Mouse (Mus musculus): ENCODE results near the gene Cfl1. TPM values are rescaled to one million over a fixed set of nuclear protein-coding genes. Genes with fewer than 3 reads are reported as not detected.
"Not testable (repeated sequence)": the region's sequence is repeated elsewhere in the genome, so short reads cannot be mapped to it uniquely, and the experiment has no call there.

Cfl1 gene
- polyA plus RNA-seq, 1 experiment from 2014 or later: 3,233 TPM

GRCm38 (mm10) chr19:5492641-5493040, 2.4 kb downstream of the Cfl1 start:
- no peak for ATAC-seq (ENCODE audit: low FRiP score)
- Histone ChIP-seq H3K36me3 (peaks cover 53% of the 10 kb centered on the region), H3K9ac (replicated peaks) (no peak overlapping the region), H3K9me3 (replicated peaks) (no peaks in the 10 kb centered on the region), H3K27ac (replicated peaks) (no peak overlapping the region), H3K4me2 (peak overlapping the region; percentile 85), H3K4me1 (peaks cover 42% of the 10 kb centered on the region), H3K4me3 (replicated peaks) (0 out of 2 replicates have a peak overlapping the region, but pooled peaks have one; percentile 98), H3K27me3 (replicated peaks) (no peaks in the 10 kb centered on the region)
- 89% methylated on average over 4 of the region's 4 CpGs for WGBS

GRCm38 (mm10) chr19:5493301-5493721, 3.1 kb downstream of the Cfl1 start:
- H3K27ac ChIP-seq (replicated peaks); H3K4me3 ChIP-seq (replicated peaks); H3K9ac ChIP-seq (replicated peaks); ATAC-seq (ENCODE audit: low FRiP score); H3K4me2 ChIP-seq; H3K9me3 ChIP-seq (replicated peaks); H3K27me3 ChIP-seq (replicated peaks): not testable (repeated sequence)
- Histone ChIP-seq H3K4me1 (peaks cover 40% of the 10 kb centered on the region), H3K36me3 (peaks cover 59% of the 10 kb centered on the region)
- WGBS: 65% methylated on average over 9 of the region's 9 CpGs

GRCm38 (mm10) chr19:5494314-5494713, 4.1 kb downstream of the Cfl1 start:
- WGBS: 86% methylated on average over 3 of the region's 3 CpGs

GRCm38 (mm10) chr19:5495353-5496051, 5.2 kb downstream of the Cfl1 start:
- WGBS: 84% methylated on average over 12 of the region's 12 CpGs
- no peaks in the 10 kb centered on the region for H3K9me3 ChIP-seq (replicated peaks)
- H3K4me1 ChIP-seq: peaks cover 24% of the 10 kb centered on the region
- ATAC-seq (ENCODE audit: low FRiP score): no peak
- H3K36me3 ChIP-seq: peaks cover 59% of the 10 kb centered on the region
- no peak overlapping the region for H3K4me2 ChIP-seq
- no peaks in the 10 kb centered on the region for H3K27me3 ChIP-seq (replicated peaks)
- no peak overlapping the region for H3K27ac ChIP-seq (replicated peaks)
- H3K4me3 ChIP-seq (replicated peaks): no peak overlapping the region
- H3K9ac ChIP-seq (replicated peaks): no peak overlapping the region

More at GRCm38 (mm10) chr19:5494314-5494713, 4.1 kb downstream of the Cfl1 start:
- no peaks in the 10 kb centered on the region for H3K27me3 ChIP-seq (replicated peaks)
- no peak overlapping the region for H3K4me3 ChIP-seq (replicated peaks)
- no peaks in the 10 kb centered on the region for H3K9me3 ChIP-seq (replicated peaks)
- H3K27ac ChIP-seq (replicated peaks): no peak overlapping the region
- peaks cover 31% of the 10 kb centered on the region for H3K4me1 ChIP-seq
- H3K36me3 ChIP-seq: peaks cover 59% of the 10 kb centered on the region
- no peak overlapping the region for H3K9ac ChIP-seq (replicated peaks)
- no peak for ATAC-seq (ENCODE audit: low FRiP score)
- H3K4me2 ChIP-seq: no peak overlapping the region

- no peak overlapping the region for H3K27ac ChIP-seq (replicated peaks)
- WGBS: 90% methylated on average over 16 of the region's 16 CpGs
- H3K9ac ChIP-seq (replicated peaks): no peak overlapping the region
- H3K9me3 ChIP-seq (replicated peaks): no peaks in the 10 kb centered on the region
- no peaks in the 10 kb centered on the region for H3K27me3 ChIP-seq (replicated peaks)
- no peak overlapping the region for H3K4me3 ChIP-seq (replicated peaks)
- peaks cover 24% of the 10 kb centered on the region for H3K4me1 ChIP-seq
- H3K4me2 ChIP-seq: no peak overlapping the region
- ATAC-seq (ENCODE audit: low FRiP score): no peak
- peaks cover 59% of the 10 kb centered on the region for H3K36me3 ChIP-seq
These were observed 5.8 kb downstream of the Cfl1 start for GRCm38 (mm10) chr19:5496052-5496370.

- ATAC-seq (ENCODE audit: low FRiP score): no peak
These were observed 10.1 kb downstream of the Cfl1 start for GRCm38 (mm10) chr19:5500330-5500875.

GRCm38 (mm10) chr19:5503687-5504086, 13.4 kb downstream of the Cfl1 start, which contains the start of gene 1700020D05Rik:
Gene 1700020D05Rik (minus strand): TSS chr19:5503787.
- Histone ChIP-seq H3K27ac (replicated peaks) (no peak within 1 kb of the TSS), H3K4me2 (no peak within 1 kb of the TSS), H3K4me1 (peaks cover 6% of the 10 kb centered on the region), H3K27me3 (replicated peaks) (no peaks in the 10 kb centered on the region), H3K9ac (replicated peaks) (no peak within 1 kb of the TSS), H3K36me3 (peaks cover 9% of the 10 kb centered on the region; the same call in 1 of the 2 replicates), H3K9me3 (replicated peaks) (no peaks in the 10 kb centered on the region), H3K4me3 (replicated peaks) (no peak within 1 kb of the TSS)
- WGBS: 58% methylated on average over 17 of the region's 17 CpGs
- no peak for ATAC-seq (ENCODE audit: low FRiP score)

More at GRCm38 (mm10) chr19:5500330-5500875, 10.1 kb downstream of the Cfl1 start:
- Histone ChIP-seq H3K27ac (replicated peaks) (no peak overlapping the region), H3K4me1 (no peaks in the 10 kb centered on the region), H3K9ac (replicated peaks) (no peak overlapping the region), H3K27me3 (replicated peaks) (no peaks in the 10 kb centered on the region), H3K4me3 (replicated peaks) (no peak overlapping the region), H3K9me3 (replicated peaks) (no peaks in the 10 kb centered on the region), H3K4me2 (no peak overlapping the region), H3K36me3 (peaks cover 37% of the 10 kb centered on the region)
- 94% methylated on average over 2 of the region's 2 CpGs for WGBS

GRCm38 (mm10) chr19:5510031-5511026, 20.1 kb downstream of the Cfl1 start, which contains the start of gene Snx32:
Gene Snx32 (minus strand): TSS chr19:5510538.
- Histone ChIP-seq H3K36me3 (no peaks in the 10 kb centered on the region), H3K9ac (replicated peaks) (peak within 1 kb of the TSS; percentile 64), H3K4me3 (replicated peaks) (peak within 1 kb of the TSS; percentile 57), H3K4me1 (peaks cover 33% of the 10 kb centered on the region), H3K4me2 (peak within 1 kb of the TSS; percentile 83), H3K27ac (replicated peaks) (peak within 1 kb of the TSS; percentile 85), H3K9me3 (replicated peaks) (no peaks in the 10 kb centered on the region), H3K27me3 (replicated peaks) (no peaks in the 10 kb centered on the region)
- peak; percentile 99 for ATAC-seq (ENCODE audit: low FRiP score)
- WGBS: 3% methylated on average over 47 of the region's 47 CpGs

GRCm38 (mm10) chr19:5511074-5511632, 20.9 kb downstream of the Cfl1 start:
- Histone ChIP-seq H3K27me3 (replicated peaks) (no peaks in the 10 kb centered on the region), H3K4me3 (replicated peaks) (peak overlapping the region; percentile 57), H3K36me3 (no peaks in the 10 kb centered on the region), H3K27ac (replicated peaks) (peak overlapping the region; percentile 85), H3K9ac (replicated peaks) (peak overlapping the region; percentile 55), H3K9me3 (replicated peaks) (no peaks in the 10 kb centered on the region), H3K4me2 (peak overlapping the region; percentile 83), H3K4me1 (peaks cover 33% of the 10 kb centered on the region)
- ATAC-seq (ENCODE audit: low FRiP score): peak; percentile 1; the same call in 1 of the 2 replicates
- WGBS: 48% methylated on average over 15 of the region's 15 CpGs

- no peak overlapping the region for H3K9ac ChIP-seq (replicated peaks)
These were observed 22.1 kb downstream of the Cfl1 start for GRCm38 (mm10) chr19:5512091-5513004.

More at GRCm38 (mm10) chr19:5512091-5513004, 22.1 kb downstream of the Cfl1 start:
- no peaks in the 10 kb centered on the region for H3K36me3 ChIP-seq
- peaks cover 33% of the 10 kb centered on the region for H3K4me1 ChIP-seq
- no peaks in the 10 kb centered on the region for H3K9me3 ChIP-seq (replicated peaks)
- H3K4me2 ChIP-seq: peak overlapping the region; percentile 11; the same call in 1 of the 2 replicates
- ATAC-seq (ENCODE audit: low FRiP score): no peak
- no peaks in the 10 kb centered on the region for H3K27me3 ChIP-seq (replicated peaks)
- no peak overlapping the region for H3K4me3 ChIP-seq (replicated peaks)
- 80% methylated on average over 12 of the region's 12 CpGs for WGBS
- 0 out of 2 replicates have a peak overlapping the region, but pooled peaks have one; percentile 45 for H3K27ac ChIP-seq (replicated peaks)
